Mouse (Mus musculus) forebrain, embryonic 14.5 days (tissue): Measurements from ENCODE around the gene Mmaa. TPM values are rescaled to one million over a fixed set of nuclear protein-coding genes. Genes with fewer than 3 reads are reported as not detected.

ENCODE experiments used
- ATAC-seq: fragments of 200-750 bp; cut with Nextera tagmentation; 2 replicates; pipeline ENCODE4 v1.8.0; 2017; ENCODE audit warnings: mild to moderate bottlenecking, moderate library complexity
- DNase-seq: peaks from one replicate; pipeline ENCODE4 v3.0.0-alpha.2; 2015; ENCODE audit warnings: low spot score
- H3K27ac ChIP-seq: fragments of 300-500 bp; sonication (generic); 2 replicates; pipeline ENCODE4 v1.5.1; 2014; ENCODE audit warnings: low read depth, mild to moderate bottlenecking, control low read depth, low read length, moderate library complexity
- H3K27me3 ChIP-seq: fragments of 300-500 bp; sonication (generic); replicated peaks from 2 replicates; pipeline ENCODE4 v1.6.1; 2014; ENCODE audit warnings: low read length, control low read depth, mixed read lengths; ENCODE audit not compliant: control insufficient read depth, insufficient read depth
- H3K36me3 ChIP-seq: fragments of 300-500 bp; sonication (generic); 2 replicates; pipeline ENCODE4 v1.6.1; 2014; ENCODE audit warnings: low read length, control low read depth; ENCODE audit not compliant: control insufficient read depth, insufficient read depth
- H3K4me1 ChIP-seq: fragments of 300-500 bp; sonication (generic); 2 replicates; pipeline ENCODE4 v1.6.1; 2014; ENCODE audit warnings: antibody characterized with exemption, low read length, control low read depth; ENCODE audit not compliant: control insufficient read depth, insufficient read depth
- H3K4me2 ChIP-seq: fragments of 300-500 bp; sonication (generic); 2 replicates; pipeline ENCODE4 v1.6.1; 2014; ENCODE audit warnings: mild to moderate bottlenecking, control low read depth, low read length
- H3K4me3 ChIP-seq: fragments of 300-500 bp; sonication (generic); 2 replicates; pipeline ENCODE4 v1.5.1; 2014; ENCODE audit warnings: low read depth, low read length, control low read depth
- H3K9ac ChIP-seq: fragments of 300-500 bp; sonication (generic); 2 replicates; pipeline ENCODE4 v1.6.1; 2014; ENCODE audit warnings: mild to moderate bottlenecking, low read length, control low read depth, moderate library complexity
- H3K9me3 ChIP-seq: fragments of 300-500 bp; sonication (generic); replicated peaks from 2 replicates; pipeline ENCODE4 v1.6.1; 2016; ENCODE audit warnings: low read length, control low read depth, mixed read lengths; ENCODE audit not compliant: control insufficient read depth
- WGBS: fragments of 180-500 bp; shearing (Covaris S2); extraction: QIAGEN DNeasy Blood & Tissue Kit; methylation state at CpG from one replicate; pipeline ENCODE4 v1.1.7; 2014; 5-methylcytosine and 5-hydroxymethylcytosine counted together
- polyA plus RNA-seq: library from polyadenylated mRNA; unstranded; fragments of >200 nt; fragmentation: Nextera tagmentation; extraction: Ambion mirVana; gene quantifications from 2 replicates; pipeline ENCODE4 v1.2.1, GENCODE M21; 2014

The Mmaa gene
- polyA plus RNA-seq, 1 experiment from 2014 or later, result 20.2 TPM

DNA sequence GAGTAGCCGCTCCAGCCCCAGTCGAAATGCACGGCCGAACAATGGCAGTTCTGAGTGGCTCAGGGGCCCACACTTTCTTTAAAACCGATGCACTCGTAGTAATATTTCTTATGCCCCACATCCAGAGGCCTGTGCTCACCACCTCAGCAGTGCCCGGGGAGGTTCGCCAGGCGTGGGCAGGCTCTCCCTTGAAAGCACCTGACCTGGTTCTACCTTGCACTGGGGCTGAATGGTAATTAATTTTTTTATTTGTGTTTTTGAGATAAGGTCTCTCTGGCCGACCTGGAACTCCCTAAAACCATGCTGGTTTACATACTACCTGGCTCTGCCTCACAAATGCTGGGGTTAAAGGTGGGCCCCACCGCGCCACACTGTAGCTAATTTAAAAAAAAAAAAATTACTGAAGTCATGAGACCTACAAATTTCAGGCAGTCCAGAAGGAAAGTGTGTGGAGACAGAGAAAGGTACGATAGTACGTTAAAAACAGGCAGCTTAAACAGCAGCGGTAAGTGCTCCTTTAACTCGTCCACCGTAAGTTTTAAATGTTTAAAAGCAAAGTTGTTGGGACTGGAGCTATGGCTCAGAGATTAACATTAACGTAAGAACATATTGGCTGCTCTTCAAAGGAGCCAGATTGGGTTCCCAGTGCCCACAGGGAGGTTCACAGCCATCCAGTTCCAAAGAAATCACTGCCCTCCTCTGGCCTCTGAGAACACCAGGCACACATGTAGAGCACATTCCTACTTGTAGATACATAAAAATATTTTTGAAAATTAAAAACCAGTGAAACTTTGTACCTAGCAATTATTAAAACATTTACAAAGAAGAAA, 754 bp upstream of the Mmaa start:
- DNase-seq (no peak), ATAC-seq (no peak)

DNA sequence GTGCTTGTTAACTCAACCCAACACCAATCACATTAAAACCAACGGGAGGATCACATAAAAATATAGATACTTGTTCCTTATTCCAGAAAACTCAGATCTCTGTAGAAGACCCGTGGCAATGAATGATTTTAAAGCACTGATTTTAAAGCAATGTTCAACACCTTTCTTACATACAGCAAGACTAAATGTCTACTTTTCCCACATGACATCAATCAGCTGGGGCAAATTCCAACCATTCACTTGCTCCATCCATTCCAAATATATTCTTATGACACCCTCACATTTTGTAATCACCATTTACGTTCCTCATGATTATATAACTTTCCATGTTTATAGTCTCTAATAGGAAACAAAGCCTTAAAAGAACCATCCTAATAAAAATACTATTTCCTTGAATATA, 896 bp downstream of the Mmaa start:
- no peaks in the 10 kb centered on the region for H3K9me3 ChIP-seq
- no peak overlapping the region for H3K27ac ChIP-seq
- H3K36me3 ChIP-seq, result no peaks in the 10 kb centered on the region
- peak overlapping the region; percentile 89 for H3K4me2 ChIP-seq
- peaks cover 16% of the 10 kb centered on the region for H3K4me1 ChIP-seq
- DNase-seq (no peak), ATAC-seq (no peak)
- peak overlapping the region; percentile 88; the same call in 1 of the 2 replicates for H3K9ac ChIP-seq
- 65% methylated on average over 3 of the region's 3 CpGs for WGBS
- H3K27me3 ChIP-seq, result no peaks in the 10 kb centered on the region
- peak overlapping the region; percentile 63 for H3K4me3 ChIP-seq

More for the DNA sequence above, 754 bp upstream of the Mmaa start:
- Histone ChIP-seq H3K27ac (peak overlapping the region; percentile 96), H3K9ac (peak overlapping the region; percentile 88), H3K4me2 (peak overlapping the region; percentile 89), H3K27me3 (no peaks in the 10 kb centered on the region), H3K4me1 (peaks cover 16% of the 10 kb centered on the region), H3K36me3 (no peaks in the 10 kb centered on the region), H3K4me3 (peak overlapping the region; percentile 63), H3K9me3 (no peaks in the 10 kb centered on the region)
- WGBS, result 14% methylated on average over 18 of the region's 18 CpGs

DNA sequence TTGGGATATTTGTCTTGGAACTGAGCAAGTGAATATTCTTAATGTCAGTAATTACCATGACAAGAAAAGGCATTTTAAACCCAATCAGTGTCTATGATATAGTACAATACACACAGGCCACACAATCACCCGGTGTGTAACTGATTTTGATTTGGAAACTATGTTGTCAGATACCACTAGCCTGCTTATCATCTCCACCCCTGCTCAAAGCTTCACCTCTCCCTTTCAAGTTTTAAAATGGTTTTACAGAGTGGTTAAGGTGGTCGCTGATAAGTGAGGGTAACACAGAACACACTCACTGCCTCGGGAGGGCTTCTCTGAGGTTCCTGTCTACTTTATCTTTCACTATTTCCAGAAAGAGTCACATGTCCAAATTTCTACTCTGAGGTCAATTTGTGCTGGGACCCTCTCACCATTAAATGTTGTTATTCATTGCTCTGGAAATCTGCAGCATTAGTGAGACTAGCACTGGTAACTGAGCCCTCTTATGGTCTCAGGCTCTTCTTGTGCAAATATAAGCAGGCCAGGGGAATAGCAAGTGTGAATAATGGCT, 1.9 kb downstream of the Mmaa start:
- Histone ChIP-seq H3K9me3 (no peaks in the 10 kb centered on the region), H3K36me3 (no peaks in the 10 kb centered on the region), H3K4me1 (peaks cover 16% of the 10 kb centered on the region), H3K9ac (peak overlapping the region; percentile 88; the same call in 1 of the 2 replicates), H3K27me3 (no peaks in the 10 kb centered on the region), H3K4me2 (peak overlapping the region; percentile 89), H3K4me3 (no peak overlapping the region), H3K27ac (no peak overlapping the region)
- DNase-seq, result no peak
- 86% methylated on average over 3 of the region's 3 CpGs for WGBS
- no peak for ATAC-seq

DNA sequence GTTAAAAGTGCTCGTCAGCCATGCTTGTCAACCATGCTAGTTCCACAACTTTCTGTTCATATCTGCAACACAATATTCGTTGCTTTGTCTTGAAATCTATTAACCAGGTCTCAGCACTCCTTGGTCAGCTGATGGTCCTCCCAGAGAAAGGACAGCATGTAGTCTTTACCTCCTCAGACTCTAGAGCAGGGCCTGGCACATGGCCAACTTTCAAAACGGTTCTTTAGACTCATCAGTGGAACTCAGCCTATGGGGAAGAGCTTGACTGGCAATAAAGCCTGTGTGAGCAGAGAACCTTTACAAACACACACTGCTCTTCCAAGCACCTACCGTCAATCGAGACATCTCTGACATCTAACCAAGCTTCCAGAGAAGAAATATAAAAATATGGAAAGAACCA, 5.1 kb downstream of the Mmaa start:
- no peak for ATAC-seq
- Histone ChIP-seq H3K27me3 (no peaks in the 10 kb centered on the region), H3K36me3 (no peaks in the 10 kb centered on the region), H3K9ac (no peak overlapping the region), H3K4me1 (peaks cover 11% of the 10 kb centered on the region), H3K4me3 (no peak overlapping the region), H3K27ac (no peak overlapping the region), H3K9me3 (no peaks in the 10 kb centered on the region), H3K4me2 (no peak overlapping the region)
- peak; percentile 22 for DNase-seq
- WGBS, result 75% methylated on average over 5 of the region's 5 CpGs

DNA sequence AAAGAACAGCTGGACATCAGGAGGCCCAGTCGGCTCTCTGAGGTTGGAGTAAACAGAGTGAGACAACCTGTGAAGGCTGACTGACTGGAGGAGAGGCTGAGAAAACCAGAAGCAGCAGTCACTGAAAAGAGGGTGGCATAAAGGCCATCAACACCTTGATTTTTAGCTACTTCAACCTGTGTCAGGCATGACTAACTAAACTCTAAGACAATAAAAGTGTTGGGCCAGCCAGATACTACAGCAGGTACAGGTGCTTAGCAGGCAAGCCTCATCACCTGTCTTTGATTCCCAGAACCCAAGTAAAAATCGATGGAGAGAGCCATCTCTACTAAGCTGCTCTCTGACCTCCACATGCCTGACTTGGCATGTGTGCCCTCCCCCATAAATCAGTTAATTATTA, 6.1 kb downstream of the Mmaa start:
- no peaks in the 10 kb centered on the region for H3K27me3 ChIP-seq
- DNase-seq (no peak), ATAC-seq (no peak)
- 70% methylated on average over 2 of the region's 2 CpGs for WGBS
- no peak overlapping the region for H3K27ac ChIP-seq
- no peak overlapping the region for H3K4me2 ChIP-seq
- H3K9ac ChIP-seq, result no peak overlapping the region
- H3K4me3 ChIP-seq, result no peak overlapping the region
- H3K4me1 ChIP-seq, result peaks cover 9% of the 10 kb centered on the region
- no peaks in the 10 kb centered on the region for H3K9me3 ChIP-seq
- H3K36me3 ChIP-seq, result no peaks in the 10 kb centered on the region

DNA sequence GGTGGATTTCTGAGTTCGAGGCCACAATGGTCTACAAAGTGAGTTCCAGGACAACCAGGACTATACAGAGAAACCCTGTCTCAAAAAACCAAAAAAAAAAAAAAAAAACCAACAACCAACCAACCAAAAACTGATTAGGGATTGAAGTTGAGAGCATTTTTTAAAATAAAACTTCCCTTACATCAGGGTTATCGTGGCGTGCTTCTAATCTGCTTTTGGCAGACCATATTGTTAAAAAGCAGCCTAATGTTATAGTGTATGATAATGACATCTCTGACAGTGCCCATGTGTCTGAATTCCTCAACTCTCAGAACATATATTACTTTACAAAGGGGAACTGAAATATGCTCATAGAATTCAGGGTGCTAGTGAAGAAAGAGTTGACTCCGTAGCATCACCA, 6.5 kb downstream of the Mmaa start:
- Histone ChIP-seq H3K4me3 (no peak overlapping the region), H3K9ac (no peak overlapping the region), H3K27me3 (no peaks in the 10 kb centered on the region), H3K4me2 (no peak overlapping the region), H3K9me3 (no peaks in the 10 kb centered on the region), H3K36me3 (peaks cover 3% of the 10 kb centered on the region), H3K27ac (no peak overlapping the region), H3K4me1 (peaks cover 4% of the 10 kb centered on the region)
- no peak for ATAC-seq
- DNase-seq, result no peak
- WGBS, result 95% methylated on average over 4 of the region's 4 CpGs

DNA sequence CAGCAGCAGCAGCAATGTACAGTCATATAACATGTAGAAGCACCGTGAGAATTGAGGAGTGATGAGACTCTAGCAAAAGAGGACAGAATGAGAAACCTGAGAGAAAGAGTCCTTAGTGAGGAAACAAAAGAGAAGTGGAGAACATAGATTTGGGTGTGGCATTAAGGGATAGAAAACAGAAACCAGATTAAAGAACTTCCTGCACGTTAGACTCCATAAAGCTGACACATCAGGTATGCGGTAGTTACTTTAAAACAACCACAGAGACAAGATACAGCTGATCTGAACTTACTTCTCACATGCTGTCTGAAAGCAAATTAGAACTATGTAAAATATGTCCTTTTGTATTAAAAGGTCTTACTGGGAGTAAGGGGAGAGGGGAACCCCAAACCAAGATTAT, 8.3 kb downstream of the Mmaa start:
- WGBS, result 95% methylated on average over 3 of the region's 3 CpGs
- H3K4me2 ChIP-seq, result no peak overlapping the region

DNA sequence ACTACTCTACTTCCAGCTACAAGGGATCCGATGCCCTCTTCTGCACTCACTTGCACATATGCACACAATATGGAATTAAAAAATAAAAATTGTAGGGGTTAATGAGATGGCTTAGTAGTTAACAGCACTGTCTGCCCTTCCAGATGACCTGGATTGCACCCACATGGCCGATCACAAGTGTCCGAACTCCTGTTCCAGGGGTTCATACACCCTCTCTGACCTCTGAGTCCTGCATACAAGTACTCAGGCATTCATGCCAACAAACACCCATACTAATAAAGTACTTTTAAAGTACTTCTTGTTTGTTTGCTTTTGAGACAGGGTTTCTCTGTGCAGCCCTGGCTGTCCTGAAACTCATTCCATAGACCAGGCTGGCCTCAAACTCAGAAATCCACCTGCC, 10.1 kb downstream of the Mmaa start:
- no peaks in the 10 kb centered on the region for H3K27me3 ChIP-seq
- peaks cover 29% of the 10 kb centered on the region for H3K36me3 ChIP-seq
- H3K4me2 ChIP-seq, result no peak overlapping the region
- no peak for ATAC-seq
- 93% methylated on average over 3 of the region's 3 CpGs for whole genome bisulfite sequencing
- no peak overlapping the region for H3K4me3 ChIP-seq
- H3K9ac ChIP-seq, result no peak overlapping the region
- H3K9me3 ChIP-seq, result no peaks in the 10 kb centered on the region
- DNase-seq, result no peak
- no peak overlapping the region for H3K27ac ChIP-seq
- H3K4me1 ChIP-seq, result no peaks in the 10 kb centered on the region

More for the DNA sequence above, 8.3 kb downstream of the Mmaa start:
- no peak for ATAC-seq
- H3K27ac ChIP-seq, result no peak overlapping the region
- H3K9ac ChIP-seq, result no peak overlapping the region
- H3K27me3 ChIP-seq, result no peaks in the 10 kb centered on the region
- peaks cover 14% of the 10 kb centered on the region for H3K36me3 ChIP-seq
- DNase-seq, result no peak
- no peaks in the 10 kb centered on the region for H3K4me1 ChIP-seq
- no peaks in the 10 kb centered on the region for H3K9me3 ChIP-seq
- no peak overlapping the region for H3K4me3 ChIP-seq

DNA sequence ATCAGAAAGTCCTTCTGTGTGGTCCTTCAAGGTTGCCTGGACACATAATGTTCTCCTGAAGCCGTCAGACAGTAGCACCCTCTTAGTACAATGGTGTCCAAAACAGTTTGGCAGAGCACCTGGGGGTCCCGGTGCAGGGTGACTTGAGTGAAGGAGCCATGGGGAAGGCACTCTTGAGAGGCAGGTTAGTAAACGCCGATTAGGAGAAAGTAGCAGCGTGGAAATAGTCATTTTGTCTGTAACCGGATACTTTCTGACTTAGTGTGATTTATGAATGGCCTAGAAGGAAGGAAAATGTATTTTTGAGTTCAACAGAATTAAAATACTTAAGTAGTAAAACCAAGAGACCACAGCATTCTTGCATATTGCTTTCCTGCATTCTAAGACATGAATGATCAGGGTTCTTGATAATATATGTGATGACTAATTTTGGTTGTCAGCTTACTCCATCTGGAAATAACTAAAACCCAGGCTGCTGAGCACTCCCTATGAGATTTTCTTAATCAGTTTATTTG, 13.3 kb downstream of the Mmaa start:
- WGBS, result 95% methylated on average over 6 of the region's 6 CpGs
- no peak for ATAC-seq

More for the DNA sequence above, 13.3 kb downstream of the Mmaa start:
- Histone ChIP-seq H3K27me3 (no peaks in the 10 kb centered on the region), H3K4me3 (no peak overlapping the region), H3K9ac (no peak overlapping the region), H3K9me3 (no peaks in the 10 kb centered on the region), H3K27ac (no peak overlapping the region), H3K4me1 (no peaks in the 10 kb centered on the region), H3K4me2 (no peak overlapping the region), H3K36me3 (peaks cover 46% of the 10 kb centered on the region)
- DNase-seq, result no peak
